Mouse (Mus musculus) embryonic fibroblast, embryonic 13.5 days (primary cell): ENCODE measurements around the gene Prps2.
"Not testable (repeated sequence)": the region's sequence is repeated elsewhere in the genome, so short reads cannot be mapped to it uniquely, and the experiment has no call there.

Experiments
- CTCF ChIP-seq: IDR thresholded peaks from 2 replicates; pipeline ENCODE4 v1.5.1; 2011; ENCODE audit warnings: mild to moderate bottlenecking, control low read depth, low read length, moderate library complexity, borderline replicate concordance; ENCODE audit not compliant: insufficient read depth
- POLR2A ChIP-seq: IDR thresholded peaks from 2 replicates; pipeline ENCODE4 v1.6.1; 2011; ENCODE audit warnings: low read depth, mild to moderate bottlenecking, control low read depth, low read length, moderate library complexity

GRCm38 (mm10) chrX:167302061-167302460 lies 80.5 kb downstream of the Prps2 start:
- TF ChIP-seq CTCF, POLR2A: not testable (repeated sequence)
